Mouse (Mus musculus): ENCODE results near the gene Olfr61. TPM values are rescaled to one million over a fixed set of nuclear protein-coding genes. Genes with fewer than 3 reads are reported as not detected.

The Olfr61 gene
- polyA plus RNA-seq, 1 experiment from 2014 or later, result not detected

Other genes starting within 250 kb of the Olfr61 start
- not detected in 2 replicates for gene Olfr531, start 226.1 kb upstream of the Olfr61 start, polyA plus RNA-seq (2014; fragmentation: Nextera tagmentation; extraction: Ambion mirVana)
- gene Olfr532, start 207.3 kb upstream of the Olfr61 start, polyA plus RNA-seq (2014; fragmentation: Nextera tagmentation; extraction: Ambion mirVana), result not detected in 2 replicates
- gene Olfr533, start 165.6 kb upstream of the Olfr61 start, polyA plus RNA-seq (2014; fragmentation: Nextera tagmentation; extraction: Ambion mirVana), result not detected in 2 replicates
- gene Olfr535, start 144.8 kb upstream of the Olfr61 start, polyA plus RNA-seq (2014; fragmentation: Nextera tagmentation; extraction: Ambion mirVana), result not detected in 2 replicates
- not detected in 2 replicates for gene Olfr536, start 121.6 kb upstream of the Olfr61 start, polyA plus RNA-seq (2014; fragmentation: Nextera tagmentation; extraction: Ambion mirVana)
- gene Olfr538, start 61.1 kb upstream of the Olfr61 start, polyA plus RNA-seq (2014; fragmentation: Nextera tagmentation; extraction: Ambion mirVana), result not detected in 2 replicates
- gene Olfr46, start 27.7 kb upstream of the Olfr61 start, polyA plus RNA-seq (2014; fragmentation: Nextera tagmentation; extraction: Ambion mirVana), result 0.03 TPM in 1 of 2 replicates, not detected in the other
- gene Olfr53, start 17.5 kb downstream of the Olfr61 start, polyA plus RNA-seq (2014; fragmentation: Nextera tagmentation; extraction: Ambion mirVana), result not detected in 2 replicates
- 0.03 TPM in 1 of 2 replicates, not detected in the other for gene Olfr539, start 31.0 kb downstream of the Olfr61 start, polyA plus RNA-seq (2014; fragmentation: Nextera tagmentation; extraction: Ambion mirVana)
- gene Olfr45, start 53.0 kb downstream of the Olfr61 start, polyA plus RNA-seq (2014; fragmentation: Nextera tagmentation; extraction: Ambion mirVana), result not detected in 2 replicates
- not detected in 2 replicates for gene Olfr541, start 68.3 kb downstream of the Olfr61 start, polyA plus RNA-seq (2014; fragmentation: Nextera tagmentation; extraction: Ambion mirVana)
- not detected in 2 replicates for gene Cyp2e1, start 134.8 kb downstream of the Olfr61 start, polyA plus RNA-seq (2014; fragmentation: Nextera tagmentation; extraction: Ambion mirVana)
- gene Syce1, start 158.9 kb downstream of the Olfr61 start, polyA plus RNA-seq (2014; fragmentation: Nextera tagmentation; extraction: Ambion mirVana), result 0.97 TPM in 1 of 2 replicates, not detected in the other
- 36.7 and 37.5 TPM in 2 replicates for gene Zfp941, start 193.2 kb downstream of the Olfr61 start, polyA plus RNA-seq (2014; fragmentation: Nextera tagmentation; extraction: Ambion mirVana)
- gene Urah, start 206.0 kb downstream of the Olfr61 start, polyA plus RNA-seq (2014; fragmentation: Nextera tagmentation; extraction: Ambion mirVana), result 0.31 TPM in 1 of 2 replicates, not detected in the other
- gene Scgb1c1, start 216.6 kb downstream of the Olfr61 start, polyA plus RNA-seq (2014; fragmentation: Nextera tagmentation; extraction: Ambion mirVana), result not detected in 2 replicates
- gene Odf3, start 218.8 kb downstream of the Olfr61 start, polyA plus RNA-seq (2014; fragmentation: Nextera tagmentation; extraction: Ambion mirVana), result 0.22 and 0.37 TPM in 2 replicates
- 0.56 TPM in 1 of 2 replicates, not detected in the other for gene Gm45785, start 227.4 kb downstream of the Olfr61 start, polyA plus RNA-seq (2014; fragmentation: Nextera tagmentation; extraction: Ambion mirVana)
- gene Ric8a, start 228.0 kb downstream of the Olfr61 start, polyA plus RNA-seq (2014; fragmentation: Nextera tagmentation; extraction: Ambion mirVana), result 89.4 and 101 TPM in 2 replicates
- 55.8 and 60.1 TPM in 2 replicates for gene Bet1l, start 228.6 kb downstream of the Olfr61 start, polyA plus RNA-seq (2014; fragmentation: Nextera tagmentation; extraction: Ambion mirVana)